Mouse (Mus musculus): Measurements from ENCODE around the gene Tgm2. TPM values are rescaled to one million over a fixed set of nuclear protein-coding genes. Genes with fewer than 3 reads are reported as not detected.
A peak's percentile ranks its signal among the peaks of the same experiment; 100 is the strongest.

Tgm2 gene
- polyA plus RNA-seq, 1 experiment from 2014 or later: 218 TPM

- WGBS: 1% methylated on average over 22 of the region's 22 CpGs
Observed at GRCm38 (mm10) chr2:158153728-158154343, 7.6 kb upstream of the Tgm2 start.

GRCm38 (mm10) chr2:158152685-158153309 lies 6.6 kb upstream of the Tgm2 start:
- H3K4me3 ChIP-seq: no peak overlapping the region
- 0 out of 2 replicates have a peak overlapping the region, but pooled peaks have one; percentile 84 for H3K9ac ChIP-seq
- H3K4me2 ChIP-seq: peak overlapping the region; percentile 86
- peaks cover 25% of the 10 kb centered on the region for H3K4me1 ChIP-seq
- H3K9me3 ChIP-seq: peaks cover 8% of the 10 kb centered on the region
- 38% methylated on average over 6 of the region's 6 CpGs for WGBS
- H3K27ac ChIP-seq (replicated peaks): no peak overlapping the region
- no peaks in the 10 kb centered on the region for H3K36me3 ChIP-seq
- no peak for ATAC-seq (ENCODE audit: extremely low read depth, insufficient number of reproducible peaks, low FRiP score, low TSS enrichment)
- no peaks in the 10 kb centered on the region for H3K27me3 ChIP-seq (replicated peaks)

More at GRCm38 (mm10) chr2:158153728-158154343, 7.6 kb upstream of the Tgm2 start:
- H3K4me2 ChIP-seq: peak overlapping the region; percentile 86
- peaks cover 25% of the 10 kb centered on the region for H3K4me1 ChIP-seq
- peak overlapping the region; percentile 84 for H3K9ac ChIP-seq
- H3K27ac ChIP-seq (replicated peaks): peak overlapping the region; percentile 65
- H3K27me3 ChIP-seq (replicated peaks): no peaks in the 10 kb centered on the region
- no peak; the same call in 1 of the 2 replicates for ATAC-seq (ENCODE audit: extremely low read depth, insufficient number of reproducible peaks, low FRiP score, low TSS enrichment)
- no peaks in the 10 kb centered on the region for H3K36me3 ChIP-seq
- peak overlapping the region; percentile 57 for H3K4me3 ChIP-seq
- H3K9me3 ChIP-seq: peaks cover 8% of the 10 kb centered on the region

GRCm38 (mm10) chr2:158151077-158151476 lies 4.8 kb upstream of the Tgm2 start:
- 95% methylated on average over 3 of the region's 3 CpGs for WGBS
- Histone ChIP-seq H3K9me3 (peaks cover 8% of the 10 kb centered on the region), H3K9ac (no peak overlapping the region), H3K36me3 (no peaks in the 10 kb centered on the region), H3K4me2 (no peak overlapping the region), H3K4me1 (peaks cover 29% of the 10 kb centered on the region), H3K4me3 (no peak overlapping the region), H3K27me3 (replicated peaks) (no peaks in the 10 kb centered on the region), H3K27ac (replicated peaks) (no peak overlapping the region)
- no peak for ATAC-seq (ENCODE audit: extremely low read depth, insufficient number of reproducible peaks, low FRiP score, low TSS enrichment)

- no peak for ATAC-seq (ENCODE audit: extremely low read depth, insufficient number of reproducible peaks, low FRiP score, low TSS enrichment)
- 91% methylated on average over 8 of the region's 8 CpGs for WGBS
- Histone ChIP-seq H3K4me3 (no peak overlapping the region), H3K9ac (no peak overlapping the region), H3K27me3 (replicated peaks) (no peaks in the 10 kb centered on the region), H3K4me1 (peaks cover 46% of the 10 kb centered on the region), H3K9me3 (peaks cover 8% of the 10 kb centered on the region), H3K4me2 (no peak overlapping the region), H3K27ac (replicated peaks) (no peak overlapping the region), H3K36me3 (peaks cover 9% of the 10 kb centered on the region)
Observed at GRCm38 (mm10) chr2:158146971-158147370, 735 bp upstream of the Tgm2 start.

GRCm38 (mm10) chr2:158145528-158146065 lies 639 bp downstream of the Tgm2 start:
- no peaks in the 10 kb centered on the region for H3K27me3 ChIP-seq (replicated peaks)
- H3K4me1 ChIP-seq: peaks cover 59% of the 10 kb centered on the region
- 0 out of 2 replicates have a peak, but pooled peaks have one; percentile 7 for ATAC-seq (ENCODE audit: extremely low read depth, insufficient number of reproducible peaks, low FRiP score, low TSS enrichment)
- 40% methylated on average over 5 of the region's 5 CpGs for WGBS
- H3K27ac ChIP-seq (replicated peaks): peak overlapping the region; percentile 99
- H3K36me3 ChIP-seq: peaks cover 22% of the 10 kb centered on the region
- peak overlapping the region; percentile 74 for H3K4me3 ChIP-seq
- H3K9ac ChIP-seq: peak overlapping the region; percentile 95
- peak overlapping the region; percentile 77 for H3K4me2 ChIP-seq
- no peaks in the 10 kb centered on the region for H3K9me3 ChIP-seq

GRCm38 (mm10) chr2:158144750-158145527 lies 1.3 kb downstream of the Tgm2 start:
- H3K4me3 ChIP-seq: peak overlapping the region; percentile 74
- peak overlapping the region; percentile 99 for H3K27ac ChIP-seq (replicated peaks)
- ATAC-seq (ENCODE audit: extremely low read depth, insufficient number of reproducible peaks, low FRiP score, low TSS enrichment): no peak
- no peaks in the 10 kb centered on the region for H3K9me3 ChIP-seq
- H3K4me2 ChIP-seq: peak overlapping the region; percentile 77
- peaks cover 65% of the 10 kb centered on the region for H3K4me1 ChIP-seq
- H3K27me3 ChIP-seq (replicated peaks): no peaks in the 10 kb centered on the region
- WGBS: 51% methylated on average over 6 of the region's 6 CpGs
- peak overlapping the region; percentile 95 for H3K9ac ChIP-seq
- peaks cover 28% of the 10 kb centered on the region for H3K36me3 ChIP-seq

- peaks cover 30% of the 10 kb centered on the region for H3K36me3 ChIP-seq
- H3K27me3 ChIP-seq (replicated peaks): no peaks in the 10 kb centered on the region
- H3K9ac ChIP-seq: peak overlapping the region; percentile 95
- H3K9me3 ChIP-seq: no peaks in the 10 kb centered on the region
- H3K27ac ChIP-seq (replicated peaks): peak overlapping the region; percentile 99
- peak overlapping the region; percentile 77 for H3K4me2 ChIP-seq
- H3K4me1 ChIP-seq: peaks cover 71% of the 10 kb centered on the region
- 39% methylated on average over 8 of the region's 8 CpGs for WGBS
- peak overlapping the region; percentile 74 for H3K4me3 ChIP-seq
- ATAC-seq (ENCODE audit: extremely low read depth, insufficient number of reproducible peaks, low FRiP score, low TSS enrichment): no peak
Observed at GRCm38 (mm10) chr2:158144263-158144662, 2.0 kb downstream of the Tgm2 start.

GRCm38 (mm10) chr2:158143816-158144215 lies 2.4 kb downstream of the Tgm2 start:
- Histone ChIP-seq H3K9ac (peak overlapping the region; percentile 95), H3K36me3 (peaks cover 34% of the 10 kb centered on the region), H3K27ac (replicated peaks) (peak overlapping the region; percentile 99), H3K4me3 (peak overlapping the region; percentile 74), H3K9me3 (no peaks in the 10 kb centered on the region), H3K4me1 (peaks cover 75% of the 10 kb centered on the region), H3K4me2 (peak overlapping the region; percentile 77), H3K27me3 (replicated peaks) (no peaks in the 10 kb centered on the region)
- WGBS: 59% methylated on average over 3 of the region's 3 CpGs
- no peak for ATAC-seq (ENCODE audit: extremely low read depth, insufficient number of reproducible peaks, low FRiP score, low TSS enrichment)

- Histone ChIP-seq H3K4me2 (peak overlapping the region; percentile 77), H3K27ac (replicated peaks) (peak overlapping the region; percentile 99), H3K9ac (peak overlapping the region; percentile 95), H3K4me3 (peak overlapping the region; percentile 74), H3K4me1 (peaks cover 84% of the 10 kb centered on the region), H3K36me3 (peaks cover 43% of the 10 kb centered on the region), H3K9me3 (no peaks in the 10 kb centered on the region), H3K27me3 (replicated peaks) (no peaks in the 10 kb centered on the region)
- ATAC-seq (ENCODE audit: extremely low read depth, insufficient number of reproducible peaks, low FRiP score, low TSS enrichment): no peak
- WGBS: 72% methylated on average over 18 of the region's 18 CpGs
Observed at GRCm38 (mm10) chr2:158142981-158143380, 3.3 kb downstream of the Tgm2 start.

GRCm38 (mm10) chr2:158141690-158142440 lies 4.4 kb downstream of the Tgm2 start:
- Histone ChIP-seq H3K4me2 (peak overlapping the region; percentile 77), H3K4me1 (peaks cover 87% of the 10 kb centered on the region), H3K36me3 (peaks cover 54% of the 10 kb centered on the region), H3K4me3 (peak overlapping the region; percentile 11; the same call in 1 of the 2 replicates), H3K27ac (replicated peaks) (peak overlapping the region; percentile 99), H3K9me3 (no peaks in the 10 kb centered on the region), H3K9ac (peak overlapping the region; percentile 95), H3K27me3 (replicated peaks) (no peaks in the 10 kb centered on the region)
- WGBS: 19% methylated on average over 7 of the region's 7 CpGs
- peak; percentile 11 for ATAC-seq (ENCODE audit: extremely low read depth, insufficient number of reproducible peaks, low FRiP score, low TSS enrichment)

All from heart, embryonic 13.5 days (tissue).